Mouse (Mus musculus) forebrain, embryonic 13.5 days (tissue): ENCODE results near the gene Rab33a. TPM values are rescaled to one million over a fixed set of nuclear protein-coding genes. Genes with fewer than 3 reads are reported as not detected.
A peak's percentile ranks its signal among the peaks of the same experiment; 100 is the strongest.

Source experiments
- ATAC-seq: fragments of 200-750 bp; cut with Nextera tagmentation; 2 replicates; pipeline ENCODE4 v1.8.0; 2017
- H3K27ac ChIP-seq: fragments of 300-500 bp; sonication (generic); 2 replicates; pipeline ENCODE4 v1.5.1; 2015; ENCODE audit warnings: inconsistent platforms, mild to moderate bottlenecking, moderate library complexity
- H3K27me3 ChIP-seq: fragments of 300-500 bp; sonication (generic); 2 replicates; pipeline ENCODE4 v1.6.1; 2015; ENCODE audit warnings: mild to moderate bottlenecking, inconsistent platforms
- H3K36me3 ChIP-seq: fragments of 300-500 bp; sonication (generic); 2 replicates; pipeline ENCODE4 v1.6.1; 2015; ENCODE audit warnings: mild to moderate bottlenecking, inconsistent platforms; ENCODE audit not compliant: poor library complexity, severe bottlenecking
- H3K4me1 ChIP-seq: fragments of 300-500 bp; sonication (generic); 2 replicates; pipeline ENCODE4 v1.6.1; 2015; ENCODE audit warnings: inconsistent platforms
- H3K4me2 ChIP-seq: fragments of 300-500 bp; sonication (generic); 2 replicates; pipeline ENCODE4 v1.6.1; 2015; ENCODE audit warnings: inconsistent platforms, mild to moderate bottlenecking, moderate library complexity
- H3K4me3 ChIP-seq: fragments of 300-500 bp; sonication (generic); 2 replicates; pipeline ENCODE4 v1.5.1; 2015; ENCODE audit warnings: mild to moderate bottlenecking, inconsistent platforms
- H3K9ac ChIP-seq: fragments of 300-500 bp; sonication (generic); 2 replicates; pipeline ENCODE4 v1.6.1; 2015; ENCODE audit warnings: mild to moderate bottlenecking, inconsistent platforms
- H3K9me3 ChIP-seq: fragments of 300-500 bp; sonication (generic); replicated peaks from 2 replicates; pipeline ENCODE4 v1.6.1; 2016; ENCODE audit warnings: inconsistent platforms
- WGBS: fragments of 180-500 bp; shearing (Covaris S2); methylation state at CpG from one replicate; pipeline ENCODE4 v1.1.7; 2015; 5-methylcytosine and 5-hydroxymethylcytosine counted together
- polyA plus RNA-seq: library from polyadenylated mRNA; unstranded; fragments of >200 nt; fragmentation: Nextera tagmentation; extraction: Ambion mirVana; gene quantifications from 2 replicates; pipeline ENCODE4 v1.2.1, GENCODE M21; 2015

The Rab33a gene
- polyA plus RNA-seq, 1 experiment from 2014 or later, result 66.4 TPM

DNA sequence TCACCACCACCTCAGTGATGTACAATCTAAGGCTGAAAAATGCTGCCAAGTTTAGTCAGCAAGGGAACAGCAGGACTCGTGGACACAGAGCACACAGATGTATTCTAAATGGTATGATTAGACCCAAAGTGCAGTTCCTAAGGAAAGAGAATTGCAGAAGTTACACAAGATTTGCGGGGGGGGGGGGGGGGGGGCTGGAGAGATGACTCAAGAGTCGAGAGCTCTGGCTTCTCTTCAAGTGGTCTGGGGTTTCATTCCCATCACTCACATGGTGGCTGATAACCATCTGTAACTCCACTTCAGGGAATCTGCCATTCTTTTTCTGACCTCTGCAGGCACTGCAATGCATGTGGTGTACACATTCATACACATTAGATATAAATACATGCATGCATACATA, 7.3 kb downstream of the Rab33a start:
- Histone ChIP-seq H3K4me1 (peaks cover 12% of the 10 kb centered on the region; the same call in 1 of the 2 replicates), H3K4me3 (no peak overlapping the region), H3K27ac (no peak overlapping the region), H3K9ac (no peak overlapping the region), H3K27me3 (no peaks in the 10 kb centered on the region), H3K9me3 (no peaks in the 10 kb centered on the region), H3K4me2 (no peak overlapping the region), H3K36me3 (no peaks in the 10 kb centered on the region)
- no peak for ATAC-seq
- 84% methylated on average over 2 of the region's 3 CpGs for WGBS

DNA sequence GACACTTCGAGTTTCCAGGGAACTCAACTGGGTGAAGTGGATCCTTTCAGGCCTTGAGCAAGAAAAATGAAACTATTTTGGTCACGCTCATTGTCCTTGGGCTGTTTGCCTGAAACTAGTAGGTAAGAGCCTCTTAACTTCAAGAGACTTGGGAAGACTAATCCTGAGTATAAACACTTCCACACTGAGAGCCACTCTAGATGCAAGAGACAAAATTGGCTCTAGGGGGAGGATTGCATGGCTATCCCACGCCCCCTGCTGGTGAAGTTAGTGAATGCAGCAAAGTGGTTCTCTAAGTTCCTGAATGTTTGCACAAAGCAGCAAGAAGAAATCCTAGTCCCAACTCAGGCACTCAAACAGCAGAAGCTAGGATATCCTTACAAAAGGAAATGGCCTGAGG, 13.1 kb downstream of the Rab33a start:
- no peaks in the 10 kb centered on the region for H3K36me3 ChIP-seq
- ATAC-seq, result peak; percentile 71; the same call in 1 of the 2 replicates
- H3K27me3 ChIP-seq, result no peaks in the 10 kb centered on the region
- H3K4me3 ChIP-seq, result no peak overlapping the region
- H3K27ac ChIP-seq, result no peak overlapping the region
- 39% methylated on average over 3 of the region's 3 CpGs for WGBS
- no peak overlapping the region for H3K9ac ChIP-seq
- no peaks in the 10 kb centered on the region for H3K4me1 ChIP-seq
- no peak overlapping the region for H3K4me2 ChIP-seq
- no peaks in the 10 kb centered on the region for H3K9me3 ChIP-seq

Other genes with a start within 250 kb of the Rab33a start
- gene Bcorl1, start 177.9 kb upstream of the Rab33a start, polyA plus RNA-seq, result 6.5 and 6.6 TPM in 2 replicates
- gene Elf4, start 56.2 kb upstream of the Rab33a start, polyA plus RNA-seq, result 0.43 and 0.72 TPM in 2 replicates
- gene Aifm1, start 5.7 kb upstream of the Rab33a start, polyA plus RNA-seq, result 57.7 and 59.8 TPM in 2 replicates
- gene Zfp280c, start 75.2 kb downstream of the Rab33a start, polyA plus RNA-seq, result 14.9 and 16.5 TPM in 2 replicates
- 41.0 and 42.5 TPM in 2 replicates for gene Slc25a14, start 104.1 kb downstream of the Rab33a start, polyA plus RNA-seq
- gene Gpr119, start 155.2 kb downstream of the Rab33a start, polyA plus RNA-seq, result not detected in 2 replicates
- gene Rbmx2, start 175.7 kb downstream of the Rab33a start, polyA plus RNA-seq, result 31.5 and 35.2 TPM in 2 replicates